Mouse (Mus musculus) forebrain, embryonic 13.5 days (tissue): ENCODE measurements at regions not wholly inside any gene's neighbourhood (a gene's known extent, or its start where the extent isn't known, plus 50 kb on each side); places are given as distances from the start of the nearest gene placed in this dataset.

Source experiments
- ATAC-seq: fragments of 200-750 bp; cut with Nextera tagmentation; 2 replicates; pipeline ENCODE4 v1.8.0; 2017
- H3K27ac ChIP-seq: fragments of 300-500 bp; sonication (generic); 2 replicates; pipeline ENCODE4 v1.5.1; 2015; ENCODE audit warnings: inconsistent platforms, mild to moderate bottlenecking, moderate library complexity
- H3K27me3 ChIP-seq: fragments of 300-500 bp; sonication (generic); 2 replicates; pipeline ENCODE4 v1.6.1; 2015; ENCODE audit warnings: mild to moderate bottlenecking, inconsistent platforms
- H3K36me3 ChIP-seq: fragments of 300-500 bp; sonication (generic); 2 replicates; pipeline ENCODE4 v1.6.1; 2015; ENCODE audit warnings: mild to moderate bottlenecking, inconsistent platforms; ENCODE audit not compliant: poor library complexity, severe bottlenecking
- H3K4me1 ChIP-seq: fragments of 300-500 bp; sonication (generic); 2 replicates; pipeline ENCODE4 v1.6.1; 2015; ENCODE audit warnings: inconsistent platforms
- H3K4me2 ChIP-seq: fragments of 300-500 bp; sonication (generic); 2 replicates; pipeline ENCODE4 v1.6.1; 2015; ENCODE audit warnings: inconsistent platforms, mild to moderate bottlenecking, moderate library complexity
- H3K4me3 ChIP-seq: fragments of 300-500 bp; sonication (generic); 2 replicates; pipeline ENCODE4 v1.5.1; 2015; ENCODE audit warnings: mild to moderate bottlenecking, inconsistent platforms
- H3K9ac ChIP-seq: fragments of 300-500 bp; sonication (generic); 2 replicates; pipeline ENCODE4 v1.6.1; 2015; ENCODE audit warnings: mild to moderate bottlenecking, inconsistent platforms
- H3K9me3 ChIP-seq: fragments of 300-500 bp; sonication (generic); replicated peaks from 2 replicates; pipeline ENCODE4 v1.6.1; 2016; ENCODE audit warnings: inconsistent platforms
- whole genome bisulfite sequencing: fragments of 180-500 bp; shearing (Covaris S2); methylation state at CpG from one replicate; pipeline ENCODE4 v1.1.7; 2015; 5-methylcytosine and 5-hydroxymethylcytosine counted together

DNA sequence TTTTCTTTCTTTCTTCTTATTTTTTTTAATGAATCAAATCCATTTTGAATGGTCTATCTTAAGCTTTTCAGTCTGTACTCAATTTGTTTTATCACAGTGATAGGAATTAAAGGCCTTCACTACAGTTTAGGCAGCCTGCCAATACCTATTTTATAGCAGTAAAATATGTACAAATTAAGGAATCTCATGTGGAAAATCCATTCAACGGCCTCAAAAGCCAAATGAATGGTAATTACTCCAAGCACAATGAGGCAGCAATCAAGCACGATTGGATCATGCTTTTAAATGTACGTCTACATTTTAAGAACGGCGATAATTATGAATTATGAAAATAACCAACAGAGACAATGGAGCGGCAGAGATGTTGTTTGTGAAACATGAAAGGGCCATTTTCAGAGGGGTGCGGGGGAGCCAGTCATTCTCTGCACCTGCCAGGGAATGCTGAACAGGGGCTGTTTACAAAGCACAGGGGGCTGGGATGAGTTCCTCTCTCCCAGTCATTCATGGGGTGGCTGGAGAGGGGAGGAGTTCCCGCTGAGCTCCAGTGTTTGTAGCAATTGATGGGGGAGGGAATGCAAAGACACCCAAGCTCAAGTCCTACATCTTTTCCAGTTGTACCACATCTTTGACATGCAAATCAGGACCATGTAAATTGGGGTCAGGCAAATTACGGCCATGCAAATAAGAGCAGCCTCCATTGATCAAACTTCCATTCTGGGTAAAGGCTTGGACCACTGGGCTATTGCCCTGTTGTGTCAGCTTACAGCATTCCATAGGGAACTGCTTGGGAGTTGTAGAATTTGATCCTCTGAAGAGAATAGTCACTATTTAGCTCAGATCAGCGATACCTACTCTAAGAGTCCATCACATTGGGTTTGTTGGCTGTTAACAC is 381.1 kb upstream of the Castor2 start:
- ATAC-seq = peak; percentile 97
- Histone ChIP-seq H3K27me3 (no peaks in the 10 kb centered on the region), H3K9me3 (no peaks in the 10 kb centered on the region; the same call in none of the 2 replicates), H3K4me3 (no peak overlapping the region), H3K4me1 (peaks cover 27% of the 10 kb centered on the region), H3K9ac (no peak overlapping the region), H3K27ac (peak overlapping the region; percentile 72), H3K4me2 (peak overlapping the region; percentile 31), H3K36me3 (no peaks in the 10 kb centered on the region)
- 8% methylated on average over 10 of the region's 10 CpGs for WGBS

DNA sequence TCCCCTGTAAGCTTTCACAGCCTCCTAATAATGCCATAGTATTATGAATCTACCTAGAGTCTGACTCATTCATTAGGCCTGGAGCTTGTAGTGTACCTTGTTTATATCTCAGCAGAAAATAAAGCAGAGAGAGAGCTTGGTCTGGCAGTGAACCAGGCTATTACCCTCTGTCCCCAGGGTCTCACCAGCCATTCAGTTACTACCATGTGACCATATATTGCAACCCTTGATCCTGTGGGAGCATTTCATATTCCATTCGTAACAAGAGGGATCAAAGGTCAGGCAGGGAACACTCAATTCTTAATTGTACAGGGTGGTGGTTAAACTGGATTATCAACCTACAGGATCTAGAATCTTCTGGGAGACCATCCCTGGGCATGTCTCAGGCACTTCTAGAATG is 383.7 kb upstream of the Castor2 start:
- Histone ChIP-seq H3K27ac (no peak overlapping the region), H3K27me3 (no peaks in the 10 kb centered on the region; the same call in 1 of the 2 replicates), H3K4me3 (no peak overlapping the region), H3K9me3 (no peaks in the 10 kb centered on the region; the same call in none of the 2 replicates), H3K4me1 (peaks cover 27% of the 10 kb centered on the region), H3K9ac (no peak overlapping the region), H3K4me2 (no peak overlapping the region), H3K36me3 (no peaks in the 10 kb centered on the region)
- 92% methylated on average over 1 of the region's 1 CpGs for WGBS
- no peak for ATAC-seq

DNA sequence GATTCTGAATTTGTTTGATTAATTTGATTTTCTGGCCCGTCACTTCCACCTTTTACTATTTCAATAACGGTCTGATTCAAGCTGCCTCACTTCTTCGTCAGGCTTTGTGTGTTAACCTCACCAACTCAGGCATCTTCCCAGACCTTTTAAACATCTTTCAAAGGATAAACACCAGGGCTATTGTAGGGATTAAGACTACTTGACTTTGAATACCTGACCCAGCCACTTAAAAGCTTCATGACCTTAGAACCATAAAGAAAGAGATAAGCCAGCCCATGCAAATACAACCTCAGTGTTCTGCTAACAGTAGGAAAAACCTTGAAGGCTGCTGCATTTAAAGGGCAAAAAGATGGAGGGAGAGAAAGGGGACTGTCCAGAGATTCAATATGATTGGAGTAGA is 386.9 kb upstream of the Castor2 start:
- Histone ChIP-seq H3K27ac (no peak overlapping the region), H3K4me3 (no peak overlapping the region), H3K36me3 (no peaks in the 10 kb centered on the region), H3K4me1 (peaks cover 13% of the 10 kb centered on the region), H3K9me3 (no peaks in the 10 kb centered on the region; the same call in 1 of the 2 replicates), H3K9ac (no peak overlapping the region), H3K27me3 (no peaks in the 10 kb centered on the region; the same call in 1 of the 2 replicates), H3K4me2 (no peak overlapping the region)
- 36% methylated on average over 3 of the region's 3 CpGs for WGBS
- ATAC-seq = no peak

DNA sequence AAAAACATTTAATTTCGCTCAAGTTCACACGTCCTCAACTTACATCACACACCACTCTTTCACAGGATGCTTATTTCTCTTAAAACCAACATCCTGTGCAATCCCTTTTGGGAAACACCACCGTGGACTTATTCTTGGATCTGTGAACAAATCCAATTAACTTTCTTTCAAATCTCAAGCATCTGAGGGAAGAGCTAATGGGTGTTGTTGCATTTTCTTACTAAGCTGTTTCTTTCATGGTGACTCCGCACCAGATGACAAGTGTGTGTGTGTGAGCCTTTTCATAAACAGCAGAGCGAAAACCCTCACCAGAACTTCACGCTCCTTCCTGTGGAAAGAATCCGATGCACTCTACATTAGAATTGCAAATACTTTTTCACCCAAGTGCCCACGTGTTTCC is 390.6 kb upstream of the Castor2 start:
- no peak for ATAC-seq
- Histone ChIP-seq H3K4me1 (peaks cover 5% of the 10 kb centered on the region; the same call in 1 of the 2 replicates), H3K27me3 (no peaks in the 10 kb centered on the region; the same call in 1 of the 2 replicates), H3K9me3 (no peaks in the 10 kb centered on the region; the same call in 1 of the 2 replicates), H3K4me3 (no peak overlapping the region), H3K36me3 (no peaks in the 10 kb centered on the region), H3K4me2 (no peak overlapping the region), H3K9ac (no peak overlapping the region), H3K27ac (no peak overlapping the region)
- 35% methylated on average over 8 of the region's 8 CpGs for WGBS

DNA sequence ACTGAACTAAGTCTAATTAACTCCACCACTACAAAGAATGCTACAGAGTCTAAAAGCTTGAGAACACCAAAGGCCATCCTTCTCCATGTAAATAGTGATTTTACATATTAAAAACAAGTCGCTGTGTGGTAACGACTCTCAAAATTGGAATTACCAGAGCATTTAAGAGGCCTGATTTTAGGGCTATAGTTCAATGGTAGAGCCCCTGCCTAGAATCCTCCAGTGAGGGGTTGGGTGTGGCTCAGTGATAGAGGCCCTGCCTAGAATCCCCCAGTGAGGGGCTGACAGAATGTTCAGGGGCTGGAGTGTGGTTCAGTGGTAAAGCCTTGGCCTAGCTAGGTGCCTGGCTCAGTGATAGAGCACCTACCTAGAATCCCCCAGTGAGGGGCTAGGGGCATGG is 413.3 kb upstream of the Castor2 start:
- ATAC-seq = no peak
- Histone ChIP-seq H3K27me3 (no peaks in the 10 kb centered on the region), H3K9me3 (no peaks in the 10 kb centered on the region), H3K9ac (no peak overlapping the region), H3K4me3 (no peak overlapping the region), H3K4me2 (no peak overlapping the region), H3K4me1 (0 out of 2 replicates have a peak, but pooled peaks cover 3% of the 10 kb centered on the region), H3K36me3 (no peaks in the 10 kb centered on the region), H3K27ac (no peak overlapping the region)
- WGBS = 63% methylated on average over 2 of the region's 2 CpGs

DNA sequence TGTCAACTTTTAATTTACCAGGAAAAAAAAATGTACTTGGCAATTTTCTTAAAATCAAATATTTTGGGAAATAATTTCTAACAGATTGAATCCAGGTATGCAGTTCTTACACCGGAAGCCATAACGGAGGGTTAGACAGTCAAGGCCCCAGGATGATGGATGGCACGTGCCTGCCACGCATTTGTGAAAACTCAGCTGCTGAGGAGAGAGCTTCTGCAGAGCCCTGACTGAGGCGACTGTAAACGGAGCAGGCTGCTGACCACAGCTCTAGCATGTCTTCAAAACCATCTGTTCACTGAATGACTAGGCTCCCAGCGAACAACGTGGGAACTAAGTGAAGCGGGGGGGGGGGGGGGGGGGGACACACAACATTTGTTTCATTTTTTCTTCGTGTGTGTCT is 416.5 kb upstream of the Castor2 start:
- H3K9me3 ChIP-seq = no peaks in the 10 kb centered on the region
- 81% methylated on average over 10 of the region's 10 CpGs for WGBS
- ATAC-seq = no peak

DNA sequence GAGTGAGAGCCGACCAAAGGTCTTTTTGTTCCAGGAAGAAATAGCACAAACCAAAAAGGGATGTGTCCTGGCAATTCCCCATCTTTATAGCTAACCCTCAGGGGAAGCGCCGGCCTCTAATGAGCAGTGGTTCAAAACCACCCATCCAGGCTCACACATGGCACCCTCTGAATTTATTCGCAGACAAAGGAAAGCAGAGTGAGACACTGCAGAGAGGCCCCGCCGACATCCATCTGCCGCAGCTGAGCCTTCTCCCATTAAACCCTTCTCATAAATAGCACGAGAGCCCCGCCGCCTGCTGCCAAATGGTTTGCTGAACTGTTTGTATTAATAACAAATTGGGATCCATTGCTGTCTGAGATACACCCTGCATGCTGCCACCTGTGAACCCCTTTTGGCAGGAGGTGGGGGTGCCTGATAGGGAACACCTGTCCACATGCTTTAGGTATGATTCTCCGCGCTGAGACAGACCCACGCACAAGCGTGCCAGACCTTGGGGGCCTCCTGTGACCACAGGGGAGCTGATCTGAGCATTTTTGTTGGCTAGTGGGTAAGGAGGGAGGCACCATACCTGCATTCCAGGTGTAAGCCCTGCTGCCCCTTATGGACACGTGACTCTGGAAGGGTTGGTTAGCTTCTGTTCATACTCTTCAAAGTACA is 422.6 kb upstream of the Castor2 start:
- H3K9me3 ChIP-seq = no peaks in the 10 kb centered on the region
- H3K9ac ChIP-seq = no peak overlapping the region
- no peaks in the 10 kb centered on the region for H3K27me3 ChIP-seq
- no peak overlapping the region for H3K4me2 ChIP-seq
- WGBS = 54% methylated on average over 15 of the region's 15 CpGs
- H3K4me1 ChIP-seq = peaks cover 35% of the 10 kb centered on the region
- no peaks in the 10 kb centered on the region for H3K36me3 ChIP-seq
- peak overlapping the region; percentile 89 for H3K27ac ChIP-seq
- ATAC-seq = peak; percentile 93
- H3K4me3 ChIP-seq = no peak overlapping the region

More for the DNA sequence above, 416.5 kb upstream of the Castor2 start:
- Histone ChIP-seq H3K36me3 (no peaks in the 10 kb centered on the region), H3K4me2 (no peak overlapping the region), H3K9ac (no peak overlapping the region), H3K4me3 (no peak overlapping the region), H3K27me3 (no peaks in the 10 kb centered on the region), H3K27ac (no peak overlapping the region), H3K4me1 (0 out of 2 replicates have a peak, but pooled peaks cover 3% of the 10 kb centered on the region)

DNA sequence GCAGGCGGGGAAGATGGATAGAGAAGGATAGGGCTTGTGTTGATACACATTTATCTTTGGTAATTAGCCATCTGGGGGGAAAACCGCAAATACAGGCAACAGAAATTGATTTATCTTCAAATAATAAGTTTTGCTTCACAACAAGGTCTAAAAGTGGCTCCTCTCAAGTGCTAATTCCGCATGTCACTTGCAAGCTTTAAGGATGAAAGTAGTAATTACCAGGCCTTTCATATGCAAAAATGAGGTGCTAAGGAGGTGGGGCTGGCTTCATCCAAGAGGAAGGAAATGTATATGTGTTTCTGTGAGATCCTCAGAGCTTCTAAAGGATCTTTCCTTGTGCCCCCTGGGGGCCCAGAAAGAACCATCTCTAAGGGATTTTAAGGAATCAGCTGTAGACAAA is 423.9 kb upstream of the Castor2 start:
- peak overlapping the region; percentile 89 for H3K27ac ChIP-seq
- WGBS = 20% methylated on average over 3 of the region's 3 CpGs
- no peak overlapping the region for H3K4me2 ChIP-seq

DNA sequence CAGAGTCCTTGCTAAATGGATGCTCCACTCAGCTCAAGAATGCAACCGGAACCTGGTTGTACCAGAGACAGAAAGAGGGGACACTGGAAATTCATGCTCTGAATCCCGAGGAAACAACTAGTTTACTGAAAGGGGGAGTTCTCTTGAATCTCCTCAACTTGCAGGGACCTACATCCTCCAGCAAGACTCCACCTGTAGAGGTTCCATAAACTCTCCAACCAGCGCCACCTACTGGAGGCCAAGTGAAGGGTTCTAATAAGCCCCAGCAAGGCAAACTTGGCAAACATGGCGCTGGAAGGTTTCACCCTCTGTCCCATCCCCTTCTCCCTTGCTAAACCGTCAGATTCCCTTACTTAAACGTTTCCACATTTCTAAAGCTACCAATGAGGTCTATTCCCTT is 433.0 kb upstream of the Castor2 start:
- peaks cover 7% of the 10 kb centered on the region; the same call in 1 of the 2 replicates for H3K4me1 ChIP-seq
- no peaks in the 10 kb centered on the region for H3K27me3 ChIP-seq
- H3K9ac ChIP-seq = no peak overlapping the region
- WGBS = 36% methylated on average over 6 of the region's 6 CpGs
- no peak overlapping the region for H3K27ac ChIP-seq
- no peaks in the 10 kb centered on the region for H3K36me3 ChIP-seq
- H3K9me3 ChIP-seq = no peaks in the 10 kb centered on the region
- no peak overlapping the region for H3K4me3 ChIP-seq
- ATAC-seq = no peak
- no peak overlapping the region for H3K4me2 ChIP-seq

More for the DNA sequence above, 423.9 kb upstream of the Castor2 start:
- H3K9me3 ChIP-seq = no peaks in the 10 kb centered on the region
- H3K4me1 ChIP-seq = peaks cover 33% of the 10 kb centered on the region
- H3K36me3 ChIP-seq = no peaks in the 10 kb centered on the region
- 0 out of 2 replicates have a peak, but pooled peaks have one; percentile 48 for ATAC-seq
- H3K4me3 ChIP-seq = no peak overlapping the region
- H3K27me3 ChIP-seq = no peaks in the 10 kb centered on the region
- H3K9ac ChIP-seq = no peak overlapping the region

DNA sequence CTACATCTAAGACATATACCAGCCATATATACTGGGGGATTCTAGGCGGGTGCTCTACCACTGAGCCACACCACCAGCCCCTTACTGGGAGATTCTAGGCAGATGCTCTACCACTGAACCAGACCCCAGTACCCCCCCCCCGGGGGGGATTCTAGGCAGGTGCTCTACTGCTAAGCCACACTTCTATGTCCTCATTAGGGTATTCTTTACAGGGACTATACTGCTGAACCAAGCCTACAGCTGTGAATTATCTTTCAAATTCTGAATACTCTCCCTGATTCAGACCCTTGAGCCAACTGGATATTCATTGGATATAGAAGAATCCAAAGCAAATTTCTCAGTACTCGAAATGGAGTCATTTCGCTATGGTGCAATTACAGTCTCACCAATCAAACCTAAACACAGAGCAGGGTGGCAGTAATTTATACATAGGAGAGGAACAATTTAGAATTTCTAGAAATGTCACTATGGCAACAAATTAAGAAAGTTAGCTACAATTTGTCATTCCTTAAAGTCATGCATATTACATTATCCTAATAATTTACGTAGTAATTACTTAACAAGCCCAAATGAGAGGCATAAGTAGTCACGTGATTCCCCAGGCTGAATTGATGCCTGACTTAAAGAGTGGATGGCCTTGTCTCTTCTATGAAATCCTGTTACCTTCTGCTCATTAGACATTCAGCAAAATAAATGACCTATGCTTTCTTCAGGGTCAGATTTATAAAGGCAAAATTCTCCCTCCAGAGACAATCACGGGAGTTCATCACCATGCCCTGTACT is 436.8 kb upstream of the Castor2 start:
- Histone ChIP-seq H3K4me1 (peaks cover 7% of the 10 kb centered on the region; the same call in 1 of the 2 replicates), H3K36me3 (no peaks in the 10 kb centered on the region), H3K4me2 (no peak overlapping the region), H3K9ac (no peak overlapping the region), H3K4me3 (no peak overlapping the region), H3K9me3 (no peaks in the 10 kb centered on the region), H3K27me3 (no peaks in the 10 kb centered on the region; the same call in 1 of the 2 replicates), H3K27ac (peak overlapping the region; percentile 31; the same call in 1 of the 2 replicates)
- peak; percentile 83 for ATAC-seq
- WGBS = 67% methylated on average over 7 of the region's 7 CpGs

DNA sequence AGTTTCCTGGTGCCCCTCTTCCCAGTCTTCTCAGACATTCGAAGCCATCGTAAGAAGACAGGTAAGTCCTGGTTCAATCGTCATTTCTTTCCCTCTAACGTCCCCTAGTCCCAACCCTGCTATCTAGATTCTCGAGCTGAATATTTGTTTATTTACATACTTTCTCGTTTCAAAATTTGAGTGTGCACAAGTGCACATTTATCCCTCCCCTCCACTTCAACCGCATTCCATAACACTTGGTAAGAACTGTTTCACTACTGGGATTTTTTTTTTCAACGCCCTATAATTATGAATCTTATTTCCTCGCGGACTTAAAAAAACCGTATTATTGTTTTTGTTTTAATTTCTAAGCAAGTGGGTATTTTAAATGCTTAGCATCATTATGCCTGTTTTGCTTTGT is 439.2 kb upstream of the Castor2 start:
- ATAC-seq = no peak
- H3K27ac ChIP-seq = no peak overlapping the region
- WGBS = 90% methylated on average over 11 of the region's 11 CpGs
- H3K36me3 ChIP-seq = no peaks in the 10 kb centered on the region
- H3K4me2 ChIP-seq = no peak overlapping the region
- no peak overlapping the region for H3K9ac ChIP-seq
- no peaks in the 10 kb centered on the region for H3K9me3 ChIP-seq
- H3K4me3 ChIP-seq = no peak overlapping the region
- peaks cover 3% of the 10 kb centered on the region; the same call in 1 of the 2 replicates for H3K4me1 ChIP-seq
- peaks cover 7% of the 10 kb centered on the region for H3K27me3 ChIP-seq
